Mouse (Mus musculus): ENCODE measurements around the gene Tnfrsf21.

Gene Tnfrsf21

DNA sequence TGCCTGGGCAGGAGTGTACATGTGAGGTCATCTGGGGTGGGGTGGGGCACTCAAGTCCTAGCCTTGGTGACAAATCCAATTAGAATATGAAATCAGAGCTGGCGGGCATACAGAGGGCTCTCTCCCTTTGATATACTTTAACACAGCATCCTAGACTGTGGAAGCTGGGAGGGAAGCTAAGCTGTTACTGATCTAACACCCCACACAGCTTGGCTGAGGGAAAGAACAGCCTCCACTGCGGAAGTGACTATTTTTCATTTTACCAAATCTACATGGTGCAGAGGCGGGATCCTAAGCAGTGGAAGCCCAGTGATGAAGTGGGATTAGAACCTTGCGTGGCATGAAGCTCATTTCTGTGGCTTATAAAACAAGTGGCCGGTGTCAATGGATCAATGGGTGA lies 4.7 kb downstream of the Tnfrsf21 start:
- in situ Hi-C loops (cut with MboI; ENCODE audit: low pct_unique_long_range_greater_than_20kb in 1 of 2, low sequenced_read_pairs in 2 of 2, unreplicated experiment in 1 of 2) = loop anchor here in 1 of 2 experiments (25.0 kb wide), 1 partner anchor 441 kb away; no protein-coding TSS in a partner anchor

DNA sequence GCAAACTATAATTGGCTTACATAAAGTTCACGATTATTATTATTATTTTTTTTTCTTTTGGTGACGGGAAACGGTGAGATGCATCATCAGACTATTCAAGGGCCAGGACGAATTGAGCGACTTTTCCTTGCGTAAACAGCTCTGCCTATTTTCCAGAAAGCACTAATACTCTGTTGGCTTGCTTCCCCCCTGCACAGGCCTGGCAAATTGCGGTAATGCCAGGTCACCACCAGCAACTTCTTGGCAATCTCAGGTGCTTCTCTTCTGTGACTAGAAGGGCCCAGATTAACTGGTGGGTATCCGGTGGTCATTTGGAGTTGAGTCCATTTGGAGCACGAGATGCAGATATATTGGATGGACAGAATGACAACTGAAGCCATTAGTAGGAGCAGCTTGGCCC lies 5.7 kb downstream of the Tnfrsf21 start:
- in situ Hi-C loops (cut with MboI; ENCODE audit: low pct_unique_long_range_greater_than_20kb in 1 of 2, low sequenced_read_pairs in 2 of 2, unreplicated experiment in 1 of 2) = loop anchor here in 1 of 2 experiments (25.0 kb wide), 1 partner anchor 440 kb away; no protein-coding TSS in a partner anchor

DNA sequence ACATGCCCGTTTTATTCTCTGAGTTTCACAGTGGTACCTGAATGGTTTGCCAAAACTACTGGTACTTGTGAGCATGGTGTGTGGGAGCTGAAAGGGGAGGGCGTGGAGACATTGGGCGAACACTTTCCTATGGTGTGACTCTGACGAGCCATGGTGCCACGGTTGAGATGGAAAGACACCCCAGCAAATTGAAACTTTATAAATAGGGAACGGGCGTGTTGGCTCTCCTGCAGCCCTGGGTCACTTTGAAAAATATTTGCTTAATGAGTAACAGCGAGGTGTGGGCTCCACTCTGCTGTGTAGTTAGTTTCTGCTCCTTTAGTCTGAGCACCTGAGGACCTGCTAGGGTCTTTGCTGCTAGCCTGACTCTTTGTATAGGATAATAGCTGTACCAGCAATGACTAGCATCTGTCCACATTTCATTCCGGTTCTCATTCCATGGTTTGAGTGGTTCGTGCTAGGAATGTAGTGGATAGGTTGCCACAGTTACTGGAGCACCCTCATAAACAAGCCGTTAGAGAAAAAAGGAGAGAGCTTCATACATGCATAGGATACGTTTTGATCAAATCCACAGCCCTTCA lies 7.4 kb downstream of the Tnfrsf21 start:
- in situ Hi-C loops (cut with MboI; ENCODE audit: low pct_unique_long_range_greater_than_20kb in 1 of 2, low sequenced_read_pairs in 2 of 2, unreplicated experiment in 1 of 2) = loop anchor here in 1 of 2 experiments (25.0 kb wide), 1 partner anchor 439 kb away; no protein-coding TSS in a partner anchor

DNA sequence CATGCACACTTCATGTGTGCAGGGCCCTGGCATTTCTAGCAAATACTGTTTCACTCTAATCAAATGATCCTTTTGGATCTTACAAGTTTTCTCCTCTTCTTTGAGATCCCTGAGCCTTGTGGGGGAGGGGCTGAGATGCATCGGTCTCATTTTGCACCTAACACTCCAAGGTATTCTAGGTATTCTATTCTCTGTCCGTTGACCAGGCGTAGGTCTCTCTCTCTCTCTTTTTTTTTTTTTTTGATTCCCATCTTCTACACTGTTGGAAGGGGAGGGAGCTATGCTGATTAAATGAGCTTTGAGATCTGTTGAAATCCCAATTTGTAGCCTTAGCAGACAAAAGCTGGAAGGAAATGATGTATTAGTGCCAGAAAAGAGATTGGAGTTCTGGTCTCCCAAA lies 8.2 kb downstream of the Tnfrsf21 start:
- in situ Hi-C loops (cut with MboI; ENCODE audit: low pct_unique_long_range_greater_than_20kb in 1 of 2, low sequenced_read_pairs in 2 of 2, unreplicated experiment in 1 of 2) = loop anchor here in 1 of 2 experiments (25.0 kb wide), 1 partner anchor 438 kb away; no protein-coding TSS in a partner anchor

DNA sequence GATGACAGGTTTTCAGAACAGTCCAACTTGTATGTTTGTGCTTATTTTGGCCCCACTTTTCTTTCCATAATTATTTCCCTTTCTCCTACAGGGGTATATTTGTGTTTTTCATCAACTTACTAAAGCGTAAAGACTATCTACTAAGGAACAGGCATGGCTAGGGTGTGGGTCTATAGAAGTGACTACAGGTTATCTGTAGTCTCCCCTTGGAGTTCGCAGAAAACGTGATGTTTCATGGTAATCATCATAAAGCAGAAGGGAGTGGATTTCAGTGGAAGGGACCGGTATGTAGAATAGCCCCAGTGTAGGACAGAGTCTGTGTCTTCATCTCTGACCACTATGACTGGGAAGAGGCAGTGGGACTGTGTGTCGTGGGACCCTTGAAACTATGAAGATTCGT lies 8.7 kb downstream of the Tnfrsf21 start:
- in situ Hi-C loops (cut with MboI; ENCODE audit: low pct_unique_long_range_greater_than_20kb in 1 of 2, low sequenced_read_pairs in 2 of 2, unreplicated experiment in 1 of 2) = no loop called here

DNA sequence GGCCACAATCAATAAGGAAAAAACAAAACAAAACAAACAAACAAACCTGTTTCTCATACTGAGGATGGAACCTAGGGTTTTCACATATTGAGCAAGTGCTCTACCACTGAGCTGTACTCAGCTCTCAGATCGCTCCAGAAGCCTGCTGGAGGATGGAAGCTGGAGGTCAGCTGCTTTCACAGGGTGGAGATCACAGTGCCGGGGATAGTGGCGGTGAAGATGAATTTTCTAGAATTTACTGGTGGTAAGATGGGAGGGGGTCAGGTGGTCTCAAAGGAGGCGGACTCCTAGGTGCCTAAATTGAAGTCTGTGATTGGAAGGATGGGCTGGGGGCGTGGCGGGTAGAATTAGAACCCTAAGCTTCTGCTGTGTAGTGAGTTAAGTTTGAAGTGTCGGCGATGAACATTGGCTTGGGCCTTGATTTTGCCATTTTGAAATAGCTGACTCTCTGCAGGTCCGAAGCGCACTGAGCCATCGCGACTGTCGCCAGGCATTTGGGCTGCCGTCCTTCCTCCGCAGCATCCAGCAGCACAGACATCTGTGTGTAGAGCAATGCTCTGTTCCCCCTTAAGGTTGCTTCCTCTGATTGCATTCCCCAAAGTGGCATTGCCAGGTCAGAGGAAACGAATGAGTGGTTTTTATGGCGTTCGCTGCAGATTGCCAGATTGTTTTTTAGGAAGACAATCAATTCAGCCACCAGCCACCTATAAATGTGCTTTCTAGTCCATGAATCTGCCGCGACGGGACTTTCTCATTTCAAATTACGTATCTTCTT lies 9.7 kb downstream of the Tnfrsf21 start:
- in situ Hi-C loops (cut with MboI; ENCODE audit: low pct_unique_long_range_greater_than_20kb in 1 of 2, low sequenced_read_pairs in 2 of 2, unreplicated experiment in 1 of 2) = no loop called here

DNA sequence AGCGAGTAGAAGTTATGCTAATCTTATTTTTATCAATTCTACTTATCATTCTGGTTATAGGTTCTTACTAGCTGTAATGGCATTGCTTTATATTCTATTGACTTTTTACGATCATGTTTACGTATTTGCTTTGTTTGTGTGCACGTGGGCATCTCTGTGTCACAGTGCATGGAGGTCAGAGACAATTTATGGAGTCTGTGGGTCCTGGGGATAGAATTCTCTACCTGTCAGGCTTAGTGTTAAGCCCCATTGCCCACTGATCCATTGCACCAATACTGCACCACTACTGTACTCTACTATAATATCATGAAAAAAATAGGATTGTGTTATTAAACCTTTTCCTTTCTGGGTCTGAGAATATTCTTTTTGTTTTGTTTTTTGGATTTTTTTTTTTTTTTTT lies 10.4 kb downstream of the Tnfrsf21 start:
- in situ Hi-C loops (cut with MboI; ENCODE audit: low pct_unique_long_range_greater_than_20kb in 1 of 2, low sequenced_read_pairs in 2 of 2, unreplicated experiment in 1 of 2) = no loop called here

- in situ Hi-C loops (cut with MboI; ENCODE audit: low pct_unique_long_range_greater_than_20kb in 1 of 2, low sequenced_read_pairs in 2 of 2, unreplicated experiment in 1 of 2) = no loop called here
Measured at GRCm38 (mm10) chr17:43029546-43029945, 13.2 kb downstream of the Tnfrsf21 start.

DNA sequence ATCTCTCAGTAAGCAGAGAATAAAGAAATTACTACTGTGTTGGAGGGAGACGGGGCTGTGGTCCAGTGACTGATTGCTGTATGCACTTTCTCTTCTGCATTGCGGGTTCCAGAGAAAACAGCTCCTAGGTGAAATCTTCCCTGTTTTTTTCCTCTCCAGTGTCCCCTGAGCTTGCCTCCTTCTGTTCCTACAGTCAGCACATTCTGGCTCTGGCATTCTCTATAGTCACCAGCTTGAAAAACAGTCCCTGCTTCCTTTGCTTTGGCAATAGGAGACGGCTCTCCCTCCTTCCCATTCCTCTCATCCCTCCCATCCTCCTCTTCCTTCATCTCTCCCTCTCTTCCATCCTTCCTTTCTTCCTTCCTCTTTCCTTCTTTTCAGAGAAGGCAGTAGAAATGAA lies 13.9 kb downstream of the Tnfrsf21 start:
- in situ Hi-C loops (cut with MboI; ENCODE audit: low pct_unique_long_range_greater_than_20kb in 1 of 2, low sequenced_read_pairs in 2 of 2, unreplicated experiment in 1 of 2) = no loop called here

DNA sequence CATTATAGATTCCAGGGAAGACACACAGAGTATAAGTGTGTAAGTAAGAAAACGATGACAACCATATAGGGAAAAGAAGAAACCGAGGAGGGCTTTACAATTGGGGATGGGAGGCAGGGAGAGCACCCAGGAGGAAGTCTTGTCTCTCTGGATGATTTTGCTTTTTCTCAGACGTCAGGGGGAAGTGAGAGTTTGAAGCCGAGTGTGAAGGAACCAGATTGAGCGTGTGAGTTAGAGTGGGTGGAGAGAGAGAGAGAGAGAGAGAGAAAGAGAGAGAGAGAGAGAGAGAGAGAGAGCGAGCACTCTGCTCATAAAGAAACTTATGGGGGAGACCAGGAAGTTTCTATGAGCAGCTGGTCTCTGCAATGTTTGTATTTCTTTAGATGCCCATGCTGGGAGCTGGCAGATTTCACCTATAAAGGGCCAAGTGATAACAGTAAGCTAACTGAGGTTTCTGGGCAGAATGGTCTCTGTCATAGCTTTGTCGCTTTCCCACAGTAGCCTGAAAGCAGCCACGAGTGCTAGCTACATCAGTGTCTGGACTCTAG lies 16.2 kb downstream of the Tnfrsf21 start:
- in situ Hi-C loops (cut with MboI; ENCODE audit: low pct_unique_long_range_greater_than_20kb in 1 of 2, low sequenced_read_pairs in 2 of 2, unreplicated experiment in 1 of 2) = no loop called here

DNA sequence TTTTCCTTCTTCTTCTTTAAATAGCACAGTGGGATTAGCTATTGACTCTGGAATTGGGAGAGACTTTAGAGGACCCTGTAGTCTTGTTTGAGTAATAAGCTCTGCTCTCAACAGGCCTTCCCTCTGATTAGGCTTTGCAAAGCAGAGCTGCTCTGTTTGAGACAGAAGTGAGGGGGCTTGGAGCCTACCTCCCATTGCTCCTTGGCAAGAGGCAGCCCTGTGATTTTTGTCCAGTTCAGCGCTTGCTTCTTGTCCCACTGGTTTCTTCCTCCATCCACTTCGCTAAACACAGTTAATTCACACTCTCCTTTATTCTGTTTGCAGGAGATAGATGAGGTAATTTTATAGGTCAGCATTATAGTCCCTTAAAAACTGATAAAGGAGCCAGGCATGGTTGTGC lies 19.0 kb downstream of the Tnfrsf21 start:
- in situ Hi-C loops (cut with MboI; ENCODE audit: low pct_unique_long_range_greater_than_20kb in 1 of 2, low sequenced_read_pairs in 2 of 2, unreplicated experiment in 1 of 2) = no loop called here

DNA sequence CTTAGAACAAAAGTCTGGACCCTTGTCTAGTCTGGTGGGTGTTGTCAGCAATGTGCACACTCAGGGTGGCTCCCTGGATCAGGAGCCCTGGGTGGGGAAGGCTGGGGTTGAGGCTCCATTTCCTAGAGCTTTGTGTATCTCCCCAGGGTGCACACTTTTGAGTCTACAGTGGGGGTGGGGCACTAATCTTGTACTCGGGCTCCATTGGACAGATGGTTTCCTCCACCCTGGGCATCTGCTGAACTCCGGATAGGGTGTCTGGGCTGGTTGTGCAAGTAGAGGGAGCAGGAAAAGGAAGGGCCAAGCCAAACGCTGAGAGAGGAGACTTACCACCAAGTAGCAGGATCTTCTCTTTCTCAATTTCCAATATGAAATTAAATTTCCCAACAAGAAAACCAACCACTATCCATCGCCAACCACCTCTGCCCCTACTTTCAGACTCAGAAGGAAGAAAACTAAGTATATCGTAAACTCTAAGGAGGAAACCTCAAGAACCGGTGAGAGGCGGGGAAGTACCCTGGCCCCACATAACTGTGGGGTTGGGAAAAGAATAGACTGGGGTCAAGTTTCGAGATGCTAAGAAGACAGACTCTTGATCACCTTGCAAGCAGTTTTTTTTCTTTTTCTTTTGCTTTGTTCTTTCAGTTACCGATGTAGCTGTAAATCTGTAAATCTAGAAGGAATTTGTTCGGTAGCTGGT lies 19.9 kb downstream of the Tnfrsf21 start:
- in situ Hi-C loops (cut with MboI; ENCODE audit: low pct_unique_long_range_greater_than_20kb in 1 of 2, low sequenced_read_pairs in 2 of 2, unreplicated experiment in 1 of 2) = no loop called here

- in situ Hi-C loops (cut with MboI; ENCODE audit: low pct_unique_long_range_greater_than_20kb in 1 of 2, low sequenced_read_pairs in 2 of 2, unreplicated experiment in 1 of 2) = no loop called here
Measured at GRCm38 (mm10) chr17:43040571-43040970, 24.2 kb downstream of the Tnfrsf21 start.

DNA sequence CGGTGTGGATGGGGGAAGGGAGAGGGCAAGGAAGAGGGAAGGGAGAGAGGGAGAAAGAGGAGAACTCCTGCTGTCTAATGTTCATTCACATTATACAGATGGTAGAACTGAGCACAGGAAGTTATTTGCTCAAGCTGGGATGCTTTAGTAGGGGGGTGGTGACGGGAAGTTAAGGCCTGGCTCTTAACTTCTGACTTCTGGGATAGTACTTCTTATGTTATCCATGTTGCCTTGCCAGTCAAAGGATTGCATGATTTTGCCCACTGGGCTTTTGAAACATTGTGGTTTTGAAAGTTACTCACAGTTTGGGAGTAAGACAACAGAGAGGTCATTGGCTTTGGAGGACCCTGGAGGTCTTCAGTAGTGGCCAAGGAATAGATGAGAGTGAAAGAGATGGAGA lies 34.3 kb downstream of the Tnfrsf21 start:
- in situ Hi-C loops (cut with MboI; ENCODE audit: low pct_unique_long_range_greater_than_20kb in 1 of 2, low sequenced_read_pairs in 2 of 2, unreplicated experiment in 1 of 2) = no loop called here

- in situ Hi-C loops (cut with MboI; ENCODE audit: low pct_unique_long_range_greater_than_20kb in 1 of 2, low sequenced_read_pairs in 2 of 2, unreplicated experiment in 1 of 2) = no loop called here
Measured at GRCm38 (mm10) chr17:43052791-43053190, 36.4 kb downstream of the Tnfrsf21 start.

GRCm38 (mm10) chr17:43053943-43054342 lies 37.6 kb downstream of the Tnfrsf21 start:
- in situ Hi-C loops (cut with MboI; ENCODE audit: low pct_unique_long_range_greater_than_20kb in 1 of 2, low sequenced_read_pairs in 2 of 2, unreplicated experiment in 1 of 2) = no loop called here

DNA sequence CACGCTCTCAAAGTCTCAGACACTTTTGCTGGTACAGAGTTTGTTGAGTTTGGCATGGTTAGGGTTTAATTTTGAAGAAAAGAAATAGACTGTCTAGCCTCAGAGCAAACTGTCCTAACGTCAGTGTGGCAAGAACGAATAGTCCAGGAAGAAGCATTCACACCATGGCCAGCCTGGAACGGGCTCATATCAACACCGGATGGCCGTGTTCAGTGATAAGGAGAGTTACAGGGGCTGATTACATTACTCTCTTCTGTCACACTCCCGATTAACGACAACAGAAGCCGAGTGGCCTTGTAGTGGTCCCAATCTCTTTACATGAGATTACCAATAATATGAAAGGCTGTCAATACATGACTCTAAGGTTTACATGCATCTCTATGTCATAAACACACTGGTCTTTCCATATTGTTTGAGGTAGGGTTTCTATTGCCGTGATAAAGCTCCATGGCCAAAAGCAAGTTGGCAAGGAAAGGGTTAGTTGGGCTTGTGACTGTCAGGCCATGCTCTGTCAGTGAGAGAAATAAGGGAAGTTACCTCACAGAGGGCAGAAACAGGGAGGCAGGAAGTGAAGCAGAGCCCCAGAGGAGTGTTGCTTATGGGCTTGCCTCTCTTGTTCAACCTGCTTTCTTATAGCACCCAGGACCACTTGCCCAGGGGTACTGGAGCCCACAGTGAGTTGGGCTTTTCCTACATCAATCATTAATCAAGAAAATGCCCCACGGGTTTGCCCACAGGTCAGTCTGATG lies 42.1 kb downstream of the Tnfrsf21 start:
- in situ Hi-C loops (cut with MboI; ENCODE audit: low pct_unique_long_range_greater_than_20kb in 1 of 2, low sequenced_read_pairs in 2 of 2, unreplicated experiment in 1 of 2) = no loop called here

DNA sequence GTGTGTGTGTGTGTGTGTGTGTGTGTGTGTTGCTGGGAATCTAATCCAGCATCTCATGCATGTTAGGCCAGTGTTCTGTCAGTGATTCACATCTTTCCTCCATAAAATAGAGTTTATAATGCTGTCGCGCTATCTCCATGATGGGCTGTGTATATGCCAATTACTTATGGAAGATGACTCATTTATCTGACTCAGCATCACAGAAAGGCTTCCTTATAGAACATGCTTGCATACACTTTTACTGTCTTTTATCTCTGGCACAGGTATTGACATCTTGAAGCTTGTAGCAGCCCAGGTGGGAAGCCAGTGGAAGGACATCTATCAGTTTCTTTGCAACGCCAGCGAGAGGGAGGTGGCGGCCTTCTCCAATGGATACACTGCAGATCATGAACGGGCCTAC lies 48.4 kb downstream of the Tnfrsf21 start:
- in situ Hi-C loops (cut with MboI; ENCODE audit: low pct_unique_long_range_greater_than_20kb in 1 of 2, low sequenced_read_pairs in 2 of 2, unreplicated experiment in 1 of 2) = no loop called here

All from mouse embryonic stem cell (cell line).